In the genomic region with DNA sequence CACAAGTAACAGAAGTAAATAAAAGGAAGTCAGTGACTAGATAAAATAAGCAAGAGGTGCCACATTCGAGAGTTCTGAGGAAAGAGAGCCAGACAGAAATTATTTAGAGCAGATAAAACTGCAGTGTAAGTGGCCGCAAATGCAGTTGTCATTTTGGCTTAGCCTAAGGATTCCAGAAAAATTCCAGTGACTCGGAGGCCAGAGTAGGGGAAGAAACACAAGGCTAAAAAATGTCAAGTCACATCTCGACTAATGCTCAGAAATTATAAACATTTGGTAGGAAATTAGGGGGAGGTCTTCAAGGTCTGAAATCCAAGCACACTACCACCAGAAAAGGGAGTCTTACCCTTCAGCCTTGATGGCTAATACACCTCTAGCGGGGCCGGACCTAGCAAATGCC, we compare ENCODE assay signal across 27 mouse cellular contexts. TPM values are rescaled to one million over a fixed set of nuclear protein-coding genes. Genes with fewer than 3 reads are reported as not detected.
DNase-seq lines count a peak whose midpoint lies in the region; ATAC-seq and TF ChIP-seq lines count a peak whose summit lies in the region.
"Had no signal": no experiment of that assay in that cellular context is flagged by ENCODE, and none has a peak within 500 bp of the region (broad histone marks: within the 10 kb centered on the region; RNA-seq: fewer than 3 reads in every experiment).

No protein-coding gene starts in this region.

- peaks cover 49% of the 10 kb centered on the region for H3K4me1 ChIP-seq in heart, embryonic 11.5 days (ENCODE audit: control insufficient read depth, insufficient read depth, low read length)
- peaks cover 23% of the 10 kb centered on the region for H3K4me1 ChIP-seq in lung, embryonic 15.5 days
- H3K4me1 ChIP-seq in heart, embryonic 15.5 days (replicated peaks) = peaks cover 67% of the 10 kb centered on the region
- no peaks in the 10 kb centered on the region for H3K4me1 ChIP-seq in liver, postnatal 0 days (ENCODE audit: insufficient read depth)
- H3K4me1 ChIP-seq: liver, embryonic 13.5 days; midbrain, embryonic 10.5 days; midbrain, embryonic 15.5 days; stomach, embryonic 15.5 days had no signal

- no peaks in the 10 kb centered on the region for H3K36me3 ChIP-seq in heart, embryonic 11.5 days (ENCODE audit: control insufficient read depth, insufficient read depth, low read length)
- no peaks in the 10 kb centered on the region for H3K36me3 ChIP-seq in lung, embryonic 15.5 days
- no peaks in the 10 kb centered on the region for H3K36me3 ChIP-seq in heart, embryonic 15.5 days
- H3K36me3 ChIP-seq in liver, postnatal 0 days (replicated peaks; ENCODE audit: insufficient read depth, low read length) = no peaks in the 10 kb centered on the region
- H3K36me3 ChIP-seq: hindbrain, embryonic 13.5 days; limb, embryonic 10.5 days; limb, embryonic 15.5 days; liver, embryonic 13.5 days; midbrain, embryonic 10.5 days; midbrain, embryonic 15.5 days; neural tube, embryonic 15.5 days; stomach, embryonic 15.5 days had no signal

- intact Hi-C loops in heart, postnatal 14 days (cut with DNase I) = no loop called here

- no peak for DNase-seq in heart, postnatal 14 days
- no peak for DNase-seq in lung, postnatal 36 days
- no peak for DNase-seq in liver, postnatal 0 days
- DNase-seq: adrenal gland, adult 8-10 months; cerebellum, adult 2 months; cerebellum, postnatal 14 days; gastrocnemius, postnatal 25 days; kidney, adult 8-10 months; kidney, postnatal 4 days; liver, embryonic 13.5 days; retina, postnatal 1 day; right cerebral cortex, postnatal 25 days had no signal

- no peak for ATAC-seq in heart, embryonic 11.5 days (replicated peaks; ENCODE audit: insufficient number of reproducible peaks, low FRiP score, low TSS enrichment)
- ATAC-seq in lung, embryonic 15.5 days (ENCODE audit: borderline replicate concordance, extremely low read depth, low FRiP score, low TSS enrichment) = no peak
- no peak for ATAC-seq in heart, embryonic 15.5 days (replicated peaks; ENCODE audit: insufficient number of reproducible peaks, insufficient read depth, low FRiP score, low read depth)
- ATAC-seq in liver, postnatal 0 days = no peak
- ATAC-seq: forebrain, embryonic 14.5 days; intestine, embryonic 16.5 days; lung, postnatal 0 days; midbrain, embryonic 15.5 days had no signal

- H3K4me3 ChIP-seq in heart, embryonic 11.5 days (ENCODE audit: low read depth, low read length) = no peak overlapping the region
- H3K4me3 ChIP-seq in lung, embryonic 15.5 days = no peak overlapping the region
- H3K4me3 ChIP-seq in heart, embryonic 15.5 days = no peak overlapping the region
- no peak overlapping the region for H3K4me3 ChIP-seq in liver, postnatal 0 days (ENCODE audit: low read depth, low read length)
- H3K4me3 ChIP-seq: hindbrain, embryonic 13.5 days; limb, embryonic 10.5 days; limb, embryonic 15.5 days; liver, embryonic 13.5 days; midbrain, embryonic 10.5 days; midbrain, embryonic 15.5 days; neural tube, embryonic 15.5 days; stomach, embryonic 15.5 days had no signal

- 36% methylated on average over 6 of the region's 6 CpGs for WGBS in heart, embryonic 11.5 days (ENCODE audit: insufficient replicate concordance)
- 41% methylated on average over 6 of the region's 6 CpGs for WGBS in lung, embryonic 15.5 days
- WGBS in heart, embryonic 15.5 days = 34% methylated on average over 6 of the region's 6 CpGs
- 57% methylated on average over 6 of the region's 6 CpGs for WGBS in liver, postnatal 0 days (ENCODE audit: insufficient replicate concordance)

- H3K27me3 ChIP-seq in heart, embryonic 11.5 days (ENCODE audit: control insufficient read depth, insufficient read depth, low read length) = no peaks in the 10 kb centered on the region
- no peaks in the 10 kb centered on the region for H3K27me3 ChIP-seq in lung, embryonic 15.5 days
- no peaks in the 10 kb centered on the region for H3K27me3 ChIP-seq in heart, embryonic 15.5 days
- H3K27me3 ChIP-seq in liver, postnatal 0 days (ENCODE audit: insufficient read depth, low read length) = no peaks in the 10 kb centered on the region
- H3K27me3 ChIP-seq: CH12.LX; hindbrain, embryonic 13.5 days; limb, embryonic 15.5 days; liver, embryonic 13.5 days; midbrain, embryonic 15.5 days; neural tube, embryonic 15.5 days; stomach, embryonic 15.5 days had no signal

- no peak overlapping the region for H3K9ac ChIP-seq in heart, embryonic 11.5 days (ENCODE audit: low read depth, low read length)
- H3K9ac ChIP-seq in lung, embryonic 15.5 days = no peak overlapping the region
- no peak overlapping the region for H3K9ac ChIP-seq in heart, embryonic 15.5 days
- no peak overlapping the region for H3K9ac ChIP-seq in liver, postnatal 0 days (replicated peaks)
- H3K9ac ChIP-seq: hindbrain, embryonic 13.5 days; limb, embryonic 15.5 days; liver, embryonic 13.5 days; midbrain, embryonic 15.5 days; neural tube, embryonic 15.5 days; stomach, embryonic 15.5 days had no signal

- peak overlapping the region; percentile 2; the same call in 1 of the 2 replicates for H3K4me2 ChIP-seq in heart, embryonic 11.5 days
- 0 out of 2 replicates have a peak overlapping the region, but pooled peaks have one; percentile 6 for H3K4me2 ChIP-seq in lung, embryonic 15.5 days
- H3K4me2 ChIP-seq in heart, embryonic 15.5 days = 0 out of 2 replicates have a peak overlapping the region, but pooled peaks have one; percentile 13
- no peak overlapping the region for H3K4me2 ChIP-seq in liver, postnatal 0 days (ENCODE audit: low read depth, low read length)
- H3K4me2 ChIP-seq: hindbrain, embryonic 13.5 days; limb, embryonic 15.5 days; liver, embryonic 13.5 days; midbrain, embryonic 15.5 days; neural tube, embryonic 15.5 days; stomach, embryonic 15.5 days had no signal

- TF ChIP-seq EP300 in liver, postnatal 0 days (IDR thresholded peaks at IDR 0.05; ENCODE audit: low read depth) = no peak

- TF ChIP-seq CTCF in liver, postnatal 0 days (IDR thresholded peaks at IDR 0.05; ENCODE audit: low read depth) = no peak

- H3K9me3 ChIP-seq in heart, embryonic 11.5 days (replicated peaks; ENCODE audit: control insufficient read depth, low read length) = no peaks in the 10 kb centered on the region
- H3K9me3 ChIP-seq in lung, embryonic 15.5 days = no peaks in the 10 kb centered on the region
- H3K9me3 ChIP-seq in heart, embryonic 15.5 days (replicated peaks) = no peaks in the 10 kb centered on the region
- H3K9me3 ChIP-seq in liver, postnatal 0 days (ENCODE audit: low read length) = no peaks in the 10 kb centered on the region
- H3K9me3 ChIP-seq: hindbrain, embryonic 13.5 days; limb, embryonic 10.5 days; limb, embryonic 15.5 days; liver, embryonic 13.5 days; midbrain, embryonic 10.5 days; midbrain, embryonic 15.5 days; neural tube, embryonic 15.5 days; stomach, embryonic 15.5 days had no signal

- peak overlapping the region; percentile 57 for H3K27ac ChIP-seq in heart, embryonic 11.5 days (ENCODE audit: low read depth, low read length)
- H3K27ac ChIP-seq in lung, embryonic 15.5 days = no peak overlapping the region
- H3K27ac ChIP-seq in heart, embryonic 15.5 days = peak overlapping the region; percentile 65
- H3K27ac ChIP-seq in liver, postnatal 0 days (ENCODE audit: low read depth) = no peak overlapping the region
- H3K27ac ChIP-seq: hindbrain, embryonic 13.5 days; kidney, postnatal 0 days; limb, embryonic 10.5 days; limb, embryonic 15.5 days; liver, embryonic 13.5 days; midbrain, embryonic 10.5 days; midbrain, embryonic 15.5 days; neural tube, embryonic 15.5 days; stomach, embryonic 15.5 days had no signal

RNA-seq across cellular contexts. Expression of a gene that starts 10.0 kb away (rescaled TPM):
- polyA plus RNA-seq in heart, embryonic 11.5 days (2014; fragmentation: Nextera tagmentation; extraction: Ambion mirVana) = 19.7 and 19.8 TPM in 2 replicates
- 10 to 100 TPM; 64.1 to 67.2 TPM for total RNA-seq in heart, postnatal 14 days (2021)
- polyA plus RNA-seq in lung, embryonic 15.5 days (2015; fragmentation: Nextera tagmentation; extraction: Ambion mirVana) = 5.4 and 6.0 TPM in 2 replicates
- polyA plus RNA-seq in heart, embryonic 15.5 days (2015; fragmentation: Nextera tagmentation; extraction: Ambion mirVana) = 10.6 and 11.3 TPM in 2 replicates
- 0.77 and 1.0 TPM in 2 replicates for polyA plus RNA-seq in liver, postnatal 0 days (2015; fragmentation: Nextera tagmentation; extraction: Ambion mirVana)

RNA-seq across cellular contexts. Expression of a gene that starts 48.4 kb away (rescaled TPM):
- polyA plus RNA-seq in heart, embryonic 11.5 days (2014; fragmentation: Nextera tagmentation; extraction: Ambion mirVana) = 20.8 and 24.6 TPM in 2 replicates
- total RNA-seq in heart, postnatal 14 days (2021) = 1 to 10 TPM; 4.9 to 6.3 TPM
- 35.2 and 36.9 TPM in 2 replicates for polyA plus RNA-seq in lung, embryonic 15.5 days (2015; fragmentation: Nextera tagmentation; extraction: Ambion mirVana)
- polyA plus RNA-seq in heart, embryonic 15.5 days (2015; fragmentation: Nextera tagmentation; extraction: Ambion mirVana) = 19.2 and 22.2 TPM in 2 replicates
- 3.3 and 3.4 TPM in 2 replicates for polyA plus RNA-seq in liver, postnatal 0 days (2015; fragmentation: Nextera tagmentation; extraction: Ambion mirVana)

Comparison
In these comparisons a context has a peak if more than half of its experiments do, and no peak if none do; other contexts are left out.
1. H3K27ac ChIP-seq: peak in heart, embryonic 11.5 days (single experiment) and heart, embryonic 15.5 days (single experiment); none in lung, embryonic 15.5 days (single experiment) and liver, postnatal 0 days (single experiment).